Mouse (Mus musculus): Measurements from ENCODE around the gene 1110008P14Rik. TPM values are rescaled to one million over a fixed set of nuclear protein-coding genes. Genes with fewer than 3 reads are reported as not detected.

1110008P14Rik gene
- polyA plus RNA-seq, 1 experiment from 2014 or later, result 41.5 TPM

GRCm38 (mm10) chr2:32344056-32344455 lies 37.7 kb downstream of the 1110008P14Rik start:
- Histone ChIP-seq H3K4me2 (ENCODE audit: low read depth, low read length) (no peak overlapping the region), H3K27me3 (ENCODE audit: control insufficient read depth, insufficient read depth, low read length) (no peaks in the 10 kb centered on the region), H3K27ac (ENCODE audit: low read length) (no peak overlapping the region), H3K4me3 (replicated peaks; ENCODE audit: low read length) (no peak overlapping the region), H3K9me3 (replicated peaks; ENCODE audit: control insufficient read depth, low read length) (no peaks in the 10 kb centered on the region), H3K9ac (ENCODE audit: low read length) (no peak overlapping the region), H3K4me1 (ENCODE audit: control insufficient read depth, insufficient read depth, low read length) (peaks cover 7% of the 10 kb centered on the region; the same call in 1 of the 2 replicates), H3K36me3 (ENCODE audit: control insufficient read depth, insufficient read depth, low read length) (no peaks in the 10 kb centered on the region)
- ATAC-seq (ENCODE audit: insufficient read depth, low FRiP score), result no peak
- WGBS, result 74% methylated on average over 10 of the region's 10 CpGs

DNA sequence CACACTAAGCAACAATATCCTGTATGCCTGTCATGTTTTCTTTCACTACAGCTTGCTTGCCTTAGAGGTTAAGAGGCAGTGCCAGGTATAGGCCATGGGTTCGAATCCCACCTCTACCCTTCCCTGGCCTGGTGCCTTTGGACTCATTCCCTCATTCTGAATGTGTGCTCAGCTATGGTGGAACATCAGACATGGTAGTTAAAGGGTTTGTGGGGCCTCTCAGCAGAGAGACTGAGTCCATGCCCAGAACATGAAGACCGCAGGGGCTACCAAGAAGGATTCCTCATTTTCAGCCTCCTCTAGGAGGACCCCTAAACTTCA lies 38.4 kb downstream of the 1110008P14Rik start:
- Histone ChIP-seq H3K27ac (ENCODE audit: low read length) (no peak overlapping the region; the same call in 1 of the 2 replicates), H3K36me3 (ENCODE audit: control insufficient read depth, insufficient read depth, low read length) (no peaks in the 10 kb centered on the region), H3K9me3 (replicated peaks; ENCODE audit: control insufficient read depth, low read length) (no peaks in the 10 kb centered on the region), H3K4me1 (ENCODE audit: control insufficient read depth, insufficient read depth, low read length) (peaks cover 7% of the 10 kb centered on the region; the same call in 1 of the 2 replicates), H3K4me2 (ENCODE audit: low read depth, low read length) (no peak overlapping the region), H3K9ac (ENCODE audit: low read length) (no peak overlapping the region), H3K4me3 (replicated peaks; ENCODE audit: low read length) (no peak overlapping the region), H3K27me3 (ENCODE audit: control insufficient read depth, insufficient read depth, low read length) (no peaks in the 10 kb centered on the region)
- WGBS, result 94% methylated on average over 2 of the region's 2 CpGs
- ATAC-seq (ENCODE audit: insufficient read depth, low FRiP score), result no peak

DNA sequence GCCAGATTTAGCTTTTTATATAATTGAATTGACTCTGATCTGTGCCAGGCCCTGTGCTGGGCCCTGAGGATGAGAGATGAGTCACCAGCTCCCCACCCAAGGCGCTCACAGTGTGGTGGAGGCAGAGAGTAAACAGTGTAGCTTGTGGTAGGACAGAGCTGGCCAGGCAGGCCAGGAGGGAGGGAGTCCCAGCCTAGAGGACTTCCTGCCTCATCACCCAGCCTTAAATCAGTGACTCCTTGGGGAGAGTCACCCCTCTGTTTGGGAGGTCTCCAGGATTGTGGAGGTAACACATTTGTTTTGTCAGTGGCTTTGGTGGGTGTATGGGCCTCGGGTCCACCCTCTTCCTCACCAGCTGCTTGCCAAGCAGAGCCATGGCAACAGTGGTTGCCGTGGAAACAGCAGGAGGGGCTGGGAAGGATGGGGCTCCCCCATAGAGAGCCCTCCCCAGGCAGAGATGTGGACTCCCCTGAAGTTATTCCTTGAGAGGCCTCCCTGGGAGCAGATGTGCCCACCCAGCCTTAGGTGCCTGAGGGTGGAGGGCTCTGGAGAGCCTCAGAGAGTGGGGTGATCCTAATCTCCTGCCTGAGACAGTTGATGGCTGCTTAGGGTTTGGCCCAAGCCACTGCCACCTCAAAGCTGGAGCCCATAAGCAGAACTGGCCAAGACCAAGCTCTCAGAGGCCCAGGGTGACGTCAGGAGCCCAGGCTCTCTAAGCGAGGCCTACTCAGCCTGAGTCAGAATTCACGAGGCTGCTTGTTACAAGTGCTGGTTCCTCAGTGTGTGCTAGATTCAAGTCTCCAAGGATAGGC lies 39.0 kb downstream of the 1110008P14Rik start:
- H3K4me1 ChIP-seq (ENCODE audit: control insufficient read depth, insufficient read depth, low read length), result peaks cover 7% of the 10 kb centered on the region; the same call in 1 of the 2 replicates
- H3K9ac ChIP-seq (ENCODE audit: low read length), result peak overlapping the region; percentile 35
- no peaks in the 10 kb centered on the region for H3K36me3 ChIP-seq (ENCODE audit: control insufficient read depth, insufficient read depth, low read length)
- no peak overlapping the region for H3K4me2 ChIP-seq (ENCODE audit: low read depth, low read length)
- ATAC-seq (ENCODE audit: insufficient read depth, low FRiP score), result peak; percentile 78
- H3K9me3 ChIP-seq (replicated peaks; ENCODE audit: control insufficient read depth, low read length), result no peaks in the 10 kb centered on the region
- no peak overlapping the region for H3K4me3 ChIP-seq (replicated peaks; ENCODE audit: low read length)
- H3K27ac ChIP-seq (ENCODE audit: low read length), result peak overlapping the region; percentile 33; the same call in 1 of the 2 replicates
- H3K27me3 ChIP-seq (ENCODE audit: control insufficient read depth, insufficient read depth, low read length), result no peaks in the 10 kb centered on the region
- 64% methylated on average over 6 of the region's 6 CpGs for WGBS

- Histone ChIP-seq H3K4me2 (ENCODE audit: low read depth, low read length) (no peak overlapping the region), H3K4me3 (replicated peaks; ENCODE audit: low read length) (no peak overlapping the region), H3K27me3 (ENCODE audit: control insufficient read depth, insufficient read depth, low read length) (no peaks in the 10 kb centered on the region), H3K27ac (ENCODE audit: low read length) (peak overlapping the region; percentile 33; the same call in 1 of the 2 replicates), H3K9ac (ENCODE audit: low read length) (no peak overlapping the region), H3K36me3 (ENCODE audit: control insufficient read depth, insufficient read depth, low read length) (no peaks in the 10 kb centered on the region), H3K4me1 (ENCODE audit: control insufficient read depth, insufficient read depth, low read length) (peaks cover 7% of the 10 kb centered on the region; the same call in 1 of the 2 replicates), H3K9me3 (replicated peaks; ENCODE audit: control insufficient read depth, low read length) (no peaks in the 10 kb centered on the region)
- WGBS, result 88% methylated on average over 4 of the region's 4 CpGs
- ATAC-seq (ENCODE audit: insufficient read depth, low FRiP score), result no peak
Observed at GRCm38 (mm10) chr2:32342039-32342438, 39.7 kb downstream of the 1110008P14Rik start.

DNA sequence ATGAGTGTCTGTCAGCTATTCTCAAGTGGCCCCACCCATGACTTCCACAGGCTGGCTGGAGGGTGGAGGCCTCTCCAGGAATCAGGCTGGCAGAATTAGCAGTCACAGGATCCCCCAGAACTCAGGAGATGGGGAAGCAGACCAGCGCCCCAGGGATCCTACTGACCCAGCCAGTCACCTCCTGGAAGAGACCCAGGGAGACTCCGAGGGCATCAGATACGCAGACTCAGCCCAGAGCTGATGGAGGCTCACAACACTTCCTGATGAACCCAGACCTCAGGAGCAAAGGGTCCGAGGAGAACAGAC lies 40.2 kb downstream of the 1110008P14Rik start:
- 75% methylated on average over 4 of the region's 4 CpGs for WGBS

GRCm38 (mm10) chr2:32340836-32341633 lies 40.7 kb downstream of the 1110008P14Rik start:
- Histone ChIP-seq H3K27ac (ENCODE audit: low read length) (no peak overlapping the region), H3K36me3 (ENCODE audit: control insufficient read depth, insufficient read depth, low read length) (no peaks in the 10 kb centered on the region), H3K9ac (ENCODE audit: low read length) (no peak overlapping the region), H3K4me1 (ENCODE audit: control insufficient read depth, insufficient read depth, low read length) (peaks cover 7% of the 10 kb centered on the region; the same call in 1 of the 2 replicates), H3K4me3 (replicated peaks; ENCODE audit: low read length) (no peak overlapping the region), H3K27me3 (ENCODE audit: control insufficient read depth, insufficient read depth, low read length) (no peaks in the 10 kb centered on the region), H3K4me2 (ENCODE audit: low read depth, low read length) (no peak overlapping the region), H3K9me3 (replicated peaks; ENCODE audit: control insufficient read depth, low read length) (no peaks in the 10 kb centered on the region)
- 82% methylated on average over 13 of the region's 13 CpGs for WGBS
- ATAC-seq (ENCODE audit: insufficient read depth, low FRiP score), result no peak

More for the DNA sequence above, 40.2 kb downstream of the 1110008P14Rik start:
- Histone ChIP-seq H3K9me3 (replicated peaks; ENCODE audit: control insufficient read depth, low read length) (no peaks in the 10 kb centered on the region), H3K36me3 (ENCODE audit: control insufficient read depth, insufficient read depth, low read length) (no peaks in the 10 kb centered on the region), H3K9ac (ENCODE audit: low read length) (no peak overlapping the region), H3K27ac (ENCODE audit: low read length) (no peak overlapping the region), H3K4me1 (ENCODE audit: control insufficient read depth, insufficient read depth, low read length) (peaks cover 7% of the 10 kb centered on the region; the same call in 1 of the 2 replicates), H3K4me2 (ENCODE audit: low read depth, low read length) (no peak overlapping the region), H3K4me3 (replicated peaks; ENCODE audit: low read length) (no peak overlapping the region), H3K27me3 (ENCODE audit: control insufficient read depth, insufficient read depth, low read length) (no peaks in the 10 kb centered on the region)
- ATAC-seq (ENCODE audit: insufficient read depth, low FRiP score), result no peak

DNA sequence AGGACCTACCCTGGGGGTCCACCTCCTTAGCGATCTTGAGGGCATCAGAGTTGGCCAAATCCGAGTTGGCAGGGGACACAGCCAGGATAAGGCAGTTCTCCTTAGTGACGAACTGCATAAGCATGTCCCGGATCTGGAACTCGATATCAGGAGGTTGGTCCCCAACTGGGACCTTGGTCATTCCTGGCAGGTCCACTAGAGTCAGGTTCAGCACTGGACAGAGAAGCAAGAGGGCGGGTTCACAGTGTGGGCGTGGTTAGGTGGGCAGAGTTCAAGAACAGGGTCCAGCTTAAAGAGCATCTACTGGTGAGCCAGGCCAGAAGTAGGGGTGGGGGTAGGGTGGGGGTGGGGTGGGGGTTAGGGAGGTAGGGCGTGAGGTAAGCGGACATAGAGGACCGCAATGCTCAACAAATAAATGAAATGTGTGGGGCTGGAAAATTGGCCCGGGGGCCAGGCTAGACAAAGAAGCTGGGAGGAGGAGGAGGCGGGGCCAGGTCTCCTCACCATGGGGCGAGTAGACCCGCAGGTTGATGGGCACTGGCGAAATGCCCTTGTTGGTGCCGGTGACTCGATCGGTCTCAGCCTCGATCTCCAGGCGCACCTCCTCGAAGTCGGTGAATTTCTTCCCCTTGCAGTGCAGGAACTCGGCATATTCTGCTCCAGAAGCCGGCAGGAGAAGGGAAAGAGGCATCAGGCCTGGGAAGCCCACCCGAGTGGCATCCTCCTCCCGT lies 41.7 kb downstream of the 1110008P14Rik start:
- peaks cover 3% of the 10 kb centered on the region; the same call in 1 of the 2 replicates for H3K36me3 ChIP-seq (ENCODE audit: control insufficient read depth, insufficient read depth, low read length)
- no peaks in the 10 kb centered on the region for H3K9me3 ChIP-seq (replicated peaks; ENCODE audit: control insufficient read depth, low read length)
- WGBS, result 51% methylated on average over 26 of the region's 26 CpGs
- no peak overlapping the region for H3K4me3 ChIP-seq (replicated peaks; ENCODE audit: low read length)
- H3K27ac ChIP-seq (ENCODE audit: low read length), result no peak overlapping the region
- ATAC-seq (ENCODE audit: insufficient read depth, low FRiP score), result no peak
- no peak overlapping the region for H3K4me2 ChIP-seq (ENCODE audit: low read depth, low read length)
- no peak overlapping the region for H3K9ac ChIP-seq (ENCODE audit: low read length)
- no peaks in the 10 kb centered on the region for H3K27me3 ChIP-seq (ENCODE audit: control insufficient read depth, insufficient read depth, low read length)
- H3K4me1 ChIP-seq (ENCODE audit: control insufficient read depth, insufficient read depth, low read length), result peaks cover 7% of the 10 kb centered on the region; the same call in 1 of the 2 replicates

GRCm38 (mm10) chr2:32335888-32336287 lies 45.9 kb downstream of the 1110008P14Rik start:
- H3K4me3 ChIP-seq (replicated peaks; ENCODE audit: low read length), result no peak overlapping the region
- ATAC-seq (ENCODE audit: insufficient read depth, low FRiP score), result no peak
- H3K4me1 ChIP-seq (ENCODE audit: control insufficient read depth, insufficient read depth, low read length), result no peaks in the 10 kb centered on the region
- 56% methylated on average over 15 of the region's 15 CpGs for WGBS
- no peaks in the 10 kb centered on the region for H3K27me3 ChIP-seq (ENCODE audit: control insufficient read depth, insufficient read depth, low read length)
- H3K4me2 ChIP-seq (ENCODE audit: low read depth, low read length), result no peak overlapping the region
- H3K27ac ChIP-seq (ENCODE audit: low read length), result no peak overlapping the region
- no peak overlapping the region for H3K9ac ChIP-seq (ENCODE audit: low read length)
- H3K9me3 ChIP-seq (replicated peaks; ENCODE audit: control insufficient read depth, low read length), result no peaks in the 10 kb centered on the region
- H3K36me3 ChIP-seq (ENCODE audit: control insufficient read depth, insufficient read depth, low read length), result peaks cover 3% of the 10 kb centered on the region; the same call in 1 of the 2 replicates

Data from stomach, embryonic 16.5 days (tissue).